Mouse (Mus musculus): ENCODE measurements around the gene Rhbg. TPM values are rescaled to one million over a fixed set of nuclear protein-coding genes. Genes with fewer than 3 reads are reported as not detected.

Rhbg gene
- polyA plus RNA-seq, 1 experiment from 2014 or later: 0.69 TPM

GRCm38 (mm10) chr3:88234041-88234440 lies 20.5 kb downstream of the Rhbg start:
- 52% methylated on average over 8 of the region's 8 CpGs for WGBS
- no peak overlapping the region for H3K27ac ChIP-seq
- peaks cover 53% of the 10 kb centered on the region for H3K27me3 ChIP-seq (replicated peaks)
- no peak for ATAC-seq
- no peak overlapping the region for H3K4me3 ChIP-seq (replicated peaks)
- no peak overlapping the region for H3K4me2 ChIP-seq (replicated peaks)
- no peaks in the 10 kb centered on the region for H3K9me3 ChIP-seq
- no peak overlapping the region for H3K9ac ChIP-seq
- H3K4me1 ChIP-seq (replicated peaks): no peaks in the 10 kb centered on the region
- no peaks in the 10 kb centered on the region for H3K36me3 ChIP-seq

GRCm38 (mm10) chr3:88232851-88233649 lies 21.5 kb downstream of the Rhbg start:
- Histone ChIP-seq H3K27me3 (replicated peaks) (peaks cover 43% of the 10 kb centered on the region), H3K9ac (no peak overlapping the region)
- no peak for ATAC-seq

GRCm38 (mm10) chr3:88232301-88232702 lies 22.2 kb downstream of the Rhbg start:
- no peak overlapping the region for H3K9ac ChIP-seq
- no peak overlapping the region for H3K4me2 ChIP-seq (replicated peaks)
- no peaks in the 10 kb centered on the region for H3K36me3 ChIP-seq
- no peak overlapping the region for H3K27ac ChIP-seq
- H3K4me3 ChIP-seq (replicated peaks): no peak overlapping the region
- H3K27me3 ChIP-seq (replicated peaks): peaks cover 36% of the 10 kb centered on the region
- WGBS: 61% methylated on average over 7 of the region's 7 CpGs
- no peaks in the 10 kb centered on the region for H3K4me1 ChIP-seq (replicated peaks)
- H3K9me3 ChIP-seq: no peaks in the 10 kb centered on the region
- ATAC-seq: no peak

More at GRCm38 (mm10) chr3:88232851-88233649, 21.5 kb downstream of the Rhbg start:
- Histone ChIP-seq H3K36me3 (no peaks in the 10 kb centered on the region), H3K9me3 (no peaks in the 10 kb centered on the region), H3K4me3 (replicated peaks) (no peak overlapping the region), H3K4me2 (replicated peaks) (no peak overlapping the region), H3K4me1 (replicated peaks) (no peaks in the 10 kb centered on the region), H3K27ac (no peak overlapping the region)
- 27% methylated on average over 7 of the region's 7 CpGs for WGBS

- H3K9ac ChIP-seq: no peak overlapping the region
- H3K27ac ChIP-seq: no peak overlapping the region
- peaks cover 27% of the 10 kb centered on the region for H3K27me3 ChIP-seq (replicated peaks)
- H3K4me1 ChIP-seq (replicated peaks): no peaks in the 10 kb centered on the region
- H3K9me3 ChIP-seq: no peaks in the 10 kb centered on the region
- H3K36me3 ChIP-seq: no peaks in the 10 kb centered on the region
- H3K4me2 ChIP-seq (replicated peaks): no peak overlapping the region
- no peak for ATAC-seq
- WGBS: 26% methylated on average over 1 of the region's 1 CpGs
- no peak overlapping the region for H3K4me3 ChIP-seq (replicated peaks)
Measured at GRCm38 (mm10) chr3:88231061-88231641, 23.4 kb downstream of the Rhbg start.

- Histone ChIP-seq H3K9ac (no peak overlapping the region), H3K4me1 (replicated peaks) (no peaks in the 10 kb centered on the region), H3K27ac (no peak overlapping the region), H3K4me3 (replicated peaks) (no peak overlapping the region), H3K9me3 (no peaks in the 10 kb centered on the region), H3K36me3 (no peaks in the 10 kb centered on the region), H3K4me2 (replicated peaks) (no peak overlapping the region), H3K27me3 (replicated peaks) (peaks cover 33% of the 10 kb centered on the region)
- ATAC-seq: no peak
- 38% methylated on average over 17 of the region's 17 CpGs for WGBS
Measured at GRCm38 (mm10) chr3:88230262-88231047, 24.1 kb downstream of the Rhbg start.

- Histone ChIP-seq H3K36me3 (no peaks in the 10 kb centered on the region), H3K4me3 (replicated peaks) (no peak overlapping the region), H3K9me3 (no peaks in the 10 kb centered on the region), H3K27ac (no peak overlapping the region), H3K27me3 (replicated peaks) (peaks cover 39% of the 10 kb centered on the region), H3K4me2 (replicated peaks) (no peak overlapping the region), H3K4me1 (replicated peaks) (no peaks in the 10 kb centered on the region), H3K9ac (no peak overlapping the region)
- ATAC-seq: no peak
- WGBS: 75% methylated on average over 6 of the region's 6 CpGs
Measured at GRCm38 (mm10) chr3:88229526-88229925, 25.0 kb downstream of the Rhbg start.

- H3K27me3 ChIP-seq (replicated peaks): peaks cover 43% of the 10 kb centered on the region
Measured at GRCm38 (mm10) chr3:88228906-88229305, 25.6 kb downstream of the Rhbg start.

GRCm38 (mm10) chr3:88227976-88228375 lies 26.5 kb downstream of the Rhbg start:
- Histone ChIP-seq H3K9ac (no peak overlapping the region), H3K27me3 (replicated peaks) (peaks cover 38% of the 10 kb centered on the region)
- 38% methylated on average over 6 of the region's 6 CpGs for WGBS

More at GRCm38 (mm10) chr3:88228906-88229305, 25.6 kb downstream of the Rhbg start:
- Histone ChIP-seq H3K4me3 (replicated peaks) (no peak overlapping the region), H3K27ac (no peak overlapping the region), H3K9me3 (no peaks in the 10 kb centered on the region), H3K4me2 (replicated peaks) (no peak overlapping the region), H3K36me3 (no peaks in the 10 kb centered on the region), H3K4me1 (replicated peaks) (no peaks in the 10 kb centered on the region), H3K9ac (no peak overlapping the region)
- ATAC-seq: no peak
- 43% methylated on average over 4 of the region's 4 CpGs for WGBS

GRCm38 (mm10) chr3:88227260-88227659 lies 27.2 kb downstream of the Rhbg start:
- WGBS: 39% methylated on average over 4 of the region's 4 CpGs

More at GRCm38 (mm10) chr3:88227976-88228375, 26.5 kb downstream of the Rhbg start:
- H3K4me2 ChIP-seq (replicated peaks): no peak overlapping the region
- no peak overlapping the region for H3K4me3 ChIP-seq (replicated peaks)
- H3K36me3 ChIP-seq: no peaks in the 10 kb centered on the region
- H3K27ac ChIP-seq: no peak overlapping the region
- H3K4me1 ChIP-seq (replicated peaks): no peaks in the 10 kb centered on the region
- no peak for ATAC-seq
- no peaks in the 10 kb centered on the region for H3K9me3 ChIP-seq

GRCm38 (mm10) chr3:88226101-88226845 lies 28.2 kb downstream of the Rhbg start:
- no peaks in the 10 kb centered on the region for H3K4me1 ChIP-seq (replicated peaks)
- H3K27ac ChIP-seq: no peak overlapping the region
- no peaks in the 10 kb centered on the region for H3K9me3 ChIP-seq
- ATAC-seq: no peak
- H3K4me3 ChIP-seq (replicated peaks): no peak overlapping the region
- no peak overlapping the region for H3K9ac ChIP-seq
- 82% methylated on average over 10 of the region's 10 CpGs for WGBS
- peaks cover 40% of the 10 kb centered on the region for H3K27me3 ChIP-seq (replicated peaks)
- no peak overlapping the region for H3K4me2 ChIP-seq (replicated peaks)
- no peaks in the 10 kb centered on the region for H3K36me3 ChIP-seq

More at GRCm38 (mm10) chr3:88227260-88227659, 27.2 kb downstream of the Rhbg start:
- H3K27ac ChIP-seq: no peak overlapping the region
- H3K36me3 ChIP-seq: no peaks in the 10 kb centered on the region
- no peak overlapping the region for H3K9ac ChIP-seq
- H3K4me2 ChIP-seq (replicated peaks): no peak overlapping the region
- no peaks in the 10 kb centered on the region for H3K9me3 ChIP-seq
- no peak overlapping the region for H3K4me3 ChIP-seq (replicated peaks)
- H3K4me1 ChIP-seq (replicated peaks): no peaks in the 10 kb centered on the region
- H3K27me3 ChIP-seq (replicated peaks): peaks cover 38% of the 10 kb centered on the region
- ATAC-seq: no peak

GRCm38 (mm10) chr3:88224929-88225328 lies 29.6 kb downstream of the Rhbg start:
- H3K9me3 ChIP-seq: no peaks in the 10 kb centered on the region
- no peaks in the 10 kb centered on the region for H3K36me3 ChIP-seq
- H3K9ac ChIP-seq: no peak overlapping the region
- 74% methylated on average over 2 of the region's 2 CpGs for WGBS
- no peak overlapping the region for H3K27ac ChIP-seq
- H3K4me3 ChIP-seq (replicated peaks): no peak overlapping the region
- H3K4me1 ChIP-seq (replicated peaks): no peaks in the 10 kb centered on the region
- no peak for ATAC-seq
- H3K4me2 ChIP-seq (replicated peaks): no peak overlapping the region
- peaks cover 42% of the 10 kb centered on the region for H3K27me3 ChIP-seq (replicated peaks)

- H3K27ac ChIP-seq: no peak overlapping the region
- no peaks in the 10 kb centered on the region for H3K4me1 ChIP-seq (replicated peaks)
- no peak overlapping the region for H3K4me3 ChIP-seq (replicated peaks)
- 80% methylated on average over 6 of the region's 6 CpGs for WGBS
- H3K9ac ChIP-seq: no peak overlapping the region
- no peak overlapping the region for H3K4me2 ChIP-seq (replicated peaks)
- ATAC-seq: no peak
- H3K9me3 ChIP-seq: no peaks in the 10 kb centered on the region
- H3K36me3 ChIP-seq: no peaks in the 10 kb centered on the region
- H3K27me3 ChIP-seq (replicated peaks): peaks cover 58% of the 10 kb centered on the region
Measured at GRCm38 (mm10) chr3:88222446-88222845, 32.1 kb downstream of the Rhbg start.

Measured in intestine, embryonic 15.5 days (tissue).